Mouse (Mus musculus) small intestine, adult 2 months (tissue): ENCODE data around the gene Cog1.

Experiments used
- CTCF ChIP-seq: fragments of 200-500 bp; IDR thresholded peaks from 2 replicates; pipeline ENCODE4 v1.5.1; 2012; ENCODE audit warnings: low read depth, mild to moderate bottlenecking, control low read depth, inconsistent platforms, low read length, moderate library complexity, mixed read lengths; ENCODE audit not compliant: insufficient replicate concordance, insufficient read length; ENCODE audit errors: extremely low read depth
- POLR2A ChIP-seq: fragments of 200-500 bp; IDR thresholded peaks from 2 replicates; pipeline ENCODE4 v1.6.1; 2012; ENCODE audit warnings: low read depth, mild to moderate bottlenecking, control low read depth, inconsistent platforms, low read length, moderate library complexity

DNA sequence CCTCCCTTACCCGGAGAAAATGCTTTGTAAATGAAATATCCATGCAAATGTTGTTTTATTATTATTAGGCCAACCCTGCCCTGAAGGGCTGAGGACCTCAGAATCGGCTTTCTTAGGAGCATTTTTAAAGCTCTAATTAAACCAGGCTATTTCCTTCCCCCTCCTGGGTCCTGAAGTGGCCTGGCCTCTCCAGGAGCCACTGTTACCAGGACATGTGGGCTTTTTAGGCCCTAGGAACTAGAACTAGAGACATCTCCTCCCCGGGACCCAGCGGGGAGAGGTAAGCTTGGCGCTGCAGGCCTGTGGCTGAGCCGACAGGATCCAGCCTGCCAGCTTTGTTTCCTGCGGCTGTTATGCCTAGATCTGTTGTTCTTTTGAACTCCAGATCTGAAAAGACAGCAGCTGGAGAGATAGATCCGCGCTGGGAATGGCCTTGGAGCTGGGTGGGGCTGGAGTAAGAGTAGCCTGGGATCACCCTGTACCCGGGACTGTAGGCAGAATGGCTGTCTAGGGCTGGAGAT, 61.3 kb downstream of the Cog1 start:
- TF ChIP-seq CTCF = no peak
- TF ChIP-seq POLR2A = no peak
